Mouse (Mus musculus) lung, adult 18-20 months (tissue): Measurements from ENCODE around the gene Pcf11.

Experiments used
- DNase-seq, 2 experiments: peaks; one replicate each; pipeline ENCODE4 v3.0.0; 2022; ENCODE audit warnings: mixed read lengths in 2 of 2

The Pcf11 gene

GRCm38 (mm10) chr7:92636295-92637011, 33.3 kb downstream of the Pcf11 start:
- peak in 1 of 2 experiments; percentile 18 for DNase-seq

GRCm38 (mm10) chr7:92630167-92630566, 39.6 kb downstream of the Pcf11 start:
- peak in 1 of 2 experiments; percentile 16 for DNase-seq

GRCm38 (mm10) chr7:92624488-92624887, 45.2 kb downstream of the Pcf11 start:
- DNase-seq: no peak

- DNase-seq: no peak
Measured at GRCm38 (mm10) chr7:92610830-92611229, 58.9 kb downstream of the Pcf11 start.

- DNase-seq: no peak
Measured at GRCm38 (mm10) chr7:92604961-92605360, 64.8 kb downstream of the Pcf11 start.
